Mouse (Mus musculus) embryonic facial prominence, embryonic 13.5 days (tissue): ENCODE data around the gene Aqp5. TPM values are rescaled to one million over a fixed set of nuclear protein-coding genes. Genes with fewer than 3 reads are reported as not detected.

ENCODE experiments used
- ATAC-seq: fragments of 200-750 bp; cut with Nextera tagmentation; 2 replicates; pipeline ENCODE4 v1.8.0; 2017; ENCODE audit warnings: low read depth; ENCODE audit not compliant: insufficient number of reproducible peaks, insufficient read depth, low FRiP score, low TSS enrichment
- H3K27ac ChIP-seq: fragments of 300-500 bp; sonication (generic); 2 replicates; pipeline ENCODE4 v1.5.1; 2015; ENCODE audit warnings: moderate library complexity, mild to moderate bottlenecking, inconsistent platforms
- H3K27me3 ChIP-seq: fragments of 300-500 bp; sonication (generic); 2 replicates; pipeline ENCODE4 v1.6.1; 2015; ENCODE audit warnings: mild to moderate bottlenecking, inconsistent platforms
- H3K36me3 ChIP-seq: fragments of 300-500 bp; sonication (generic); 2 replicates; pipeline ENCODE4 v1.6.1; 2015; ENCODE audit warnings: mild to moderate bottlenecking, inconsistent platforms
- H3K4me1 ChIP-seq: fragments of 300-500 bp; sonication (generic); 2 replicates; pipeline ENCODE4 v1.6.1; 2015; ENCODE audit warnings: inconsistent platforms
- H3K4me2 ChIP-seq: fragments of 300-500 bp; sonication (generic); 2 replicates; pipeline ENCODE4 v1.6.1; 2015; ENCODE audit warnings: moderate library complexity, mild to moderate bottlenecking, inconsistent platforms
- H3K4me3 ChIP-seq: fragments of 300-500 bp; sonication (generic); 2 replicates; pipeline ENCODE4 v1.5.1; 2015; ENCODE audit warnings: mild to moderate bottlenecking, inconsistent platforms
- H3K9ac ChIP-seq: fragments of 300-500 bp; sonication (generic); 2 replicates; pipeline ENCODE4 v1.6.1; 2015; ENCODE audit warnings: mild to moderate bottlenecking, inconsistent platforms
- H3K9me3 ChIP-seq: fragments of 300-500 bp; sonication (generic); 2 replicates; pipeline ENCODE4 v1.6.1; 2016; ENCODE audit warnings: inconsistent platforms
- WGBS: fragments of 180-500 bp; shearing (Covaris S2); methylation state at CpG from one replicate; pipeline ENCODE4 v1.1.7; 2015; ENCODE audit warnings: mixed read lengths; 5-methylcytosine and 5-hydroxymethylcytosine counted together
- polyA plus RNA-seq: library from polyadenylated mRNA; unstranded; fragments of >200 nt; fragmentation: Nextera tagmentation; extraction: Ambion mirVana; gene quantifications from 2 replicates; pipeline ENCODE4 v1.2.1, GENCODE M21; 2015

Aqp5 gene
- polyA plus RNA-seq, 1 experiment from 2014 or later, result 0.24 TPM

DNA sequence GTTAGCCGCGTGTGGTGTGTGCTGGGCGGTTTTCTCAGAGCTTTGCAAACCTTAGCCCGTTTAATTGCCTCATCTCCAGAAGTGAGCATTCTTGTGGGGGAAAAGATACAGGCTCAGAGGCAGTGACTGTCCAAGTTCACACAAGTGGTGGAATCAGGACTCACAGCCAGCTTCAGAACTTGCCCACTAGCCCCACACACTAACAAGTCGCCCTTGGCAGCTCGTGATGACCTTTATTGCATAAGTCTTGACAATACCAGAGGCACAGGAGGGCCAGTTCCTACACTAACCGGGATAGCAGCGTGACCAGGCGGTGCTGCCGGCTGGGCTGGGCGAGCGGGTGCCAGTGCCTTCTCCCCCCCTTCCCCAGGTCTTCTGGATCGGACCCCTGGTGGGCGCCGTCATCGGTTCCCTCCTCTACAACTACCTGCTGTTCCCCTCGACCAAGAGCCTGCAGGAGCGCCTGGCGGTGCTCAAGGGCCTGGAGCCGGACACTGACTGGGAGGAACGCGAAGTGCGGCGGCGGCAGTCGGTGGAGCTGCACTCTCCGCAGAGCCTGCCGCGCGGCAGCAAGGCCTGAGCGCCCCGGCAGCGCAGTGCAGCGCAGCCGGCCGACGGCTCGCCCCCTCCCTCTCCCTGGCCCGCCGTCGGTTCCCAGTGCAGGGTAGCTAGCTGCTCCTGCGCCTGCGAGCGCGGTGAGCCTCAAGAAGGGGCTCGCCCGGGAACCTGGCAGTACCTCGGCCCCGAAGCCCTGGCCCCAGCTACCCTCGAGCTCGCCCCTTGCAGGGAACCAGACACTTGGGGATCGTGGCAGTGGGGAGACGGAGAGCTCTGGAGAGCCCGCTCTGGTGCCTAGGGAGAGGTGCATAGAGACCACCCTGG, 6.9 kb upstream of the Aqp5 start:
- Histone ChIP-seq H3K4me2 (peak overlapping the region; percentile 61), H3K4me1 (peaks cover 22% of the 10 kb centered on the region), H3K9me3 (no peaks in the 10 kb centered on the region), H3K36me3 (no peaks in the 10 kb centered on the region), H3K9ac (peak overlapping the region; percentile 64), H3K4me3 (peak overlapping the region; percentile 38), H3K27me3 (peaks cover 97% of the 10 kb centered on the region), H3K27ac (no peak overlapping the region)
- 3% methylated on average over 53 of the region's 54 CpGs for WGBS
- ATAC-seq, result no peak

GRCm38 (mm10) chr15:99584407-99585202, 6.0 kb upstream of the Aqp5 start:
- ATAC-seq, result no peak
- peaks cover 100% of the 10 kb centered on the region for H3K27me3 ChIP-seq
- peaks cover 22% of the 10 kb centered on the region for H3K4me1 ChIP-seq
- H3K27ac ChIP-seq, result no peak overlapping the region
- H3K9me3 ChIP-seq, result no peaks in the 10 kb centered on the region
- peak overlapping the region; percentile 38 for H3K4me3 ChIP-seq
- peak overlapping the region; percentile 61 for H3K4me2 ChIP-seq
- no peaks in the 10 kb centered on the region for H3K36me3 ChIP-seq
- under 1% methylated on average over 24 of the region's 24 CpGs for WGBS
- no peak overlapping the region; the same call in 1 of the 2 replicates for H3K9ac ChIP-seq

- no peaks in the 10 kb centered on the region for H3K9me3 ChIP-seq
- H3K27ac ChIP-seq, result no peak overlapping the region
- 66% methylated on average over 6 of the region's 6 CpGs for WGBS
- no peak for ATAC-seq
- H3K36me3 ChIP-seq, result no peaks in the 10 kb centered on the region
- peaks cover 100% of the 10 kb centered on the region for H3K27me3 ChIP-seq
- no peak overlapping the region for H3K9ac ChIP-seq
- H3K4me2 ChIP-seq, result no peak overlapping the region
- H3K4me1 ChIP-seq, result peaks cover 28% of the 10 kb centered on the region
- H3K4me3 ChIP-seq, result no peak overlapping the region
These were observed 4.8 kb upstream of the Aqp5 start for GRCm38 (mm10) chr15:99585741-99586140.

- no peaks in the 10 kb centered on the region for H3K9me3 ChIP-seq
- no peak overlapping the region for H3K9ac ChIP-seq
- no peak overlapping the region for H3K4me2 ChIP-seq
- peaks cover 32% of the 10 kb centered on the region for H3K4me1 ChIP-seq
- 93% methylated on average over 3 of the region's 3 CpGs for WGBS
- H3K27ac ChIP-seq, result no peak overlapping the region
- no peak overlapping the region for H3K4me3 ChIP-seq
- ATAC-seq, result no peak
- H3K27me3 ChIP-seq, result peaks cover 100% of the 10 kb centered on the region
- no peaks in the 10 kb centered on the region for H3K36me3 ChIP-seq
These were observed 4.1 kb upstream of the Aqp5 start for GRCm38 (mm10) chr15:99586525-99586924.

DNA sequence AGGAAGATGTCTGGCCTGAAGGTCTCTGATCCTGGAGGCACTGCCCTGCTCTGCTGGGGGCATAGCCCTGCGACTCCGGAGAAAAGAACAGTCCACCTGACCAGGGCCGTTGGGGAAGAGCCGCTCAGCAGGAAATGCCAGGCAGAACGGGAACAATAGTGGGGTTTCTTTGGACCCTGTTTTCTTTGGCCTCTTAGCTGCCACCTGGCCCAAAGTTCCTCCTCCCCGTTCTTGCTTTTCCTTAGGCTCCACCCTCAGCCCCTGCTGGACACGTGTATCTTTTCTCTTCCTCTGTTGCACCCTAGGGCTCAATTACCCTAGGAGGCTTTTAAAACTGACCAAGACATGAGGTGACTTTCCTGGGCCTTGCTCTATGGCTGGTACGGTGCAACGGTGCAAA, 1.3 kb upstream of the Aqp5 start:
- no peak overlapping the region for H3K4me2 ChIP-seq

GRCm38 (mm10) chr15:99589704-99590103, 878 bp upstream of the Aqp5 start:
- no peak overlapping the region for H3K4me2 ChIP-seq
- ATAC-seq, result no peak
- H3K36me3 ChIP-seq, result no peaks in the 10 kb centered on the region
- H3K4me3 ChIP-seq, result peak overlapping the region; percentile 47; the same call in 1 of the 2 replicates
- H3K9me3 ChIP-seq, result no peaks in the 10 kb centered on the region
- H3K27me3 ChIP-seq, result peaks cover 100% of the 10 kb centered on the region
- no peak overlapping the region for H3K27ac ChIP-seq
- peaks cover 16% of the 10 kb centered on the region for H3K4me1 ChIP-seq
- WGBS, result 18% methylated on average over 7 of the region's 7 CpGs
- H3K9ac ChIP-seq, result no peak overlapping the region

More for the DNA sequence above, 1.3 kb upstream of the Aqp5 start:
- H3K4me3 ChIP-seq, result no peak overlapping the region
- no peak overlapping the region for H3K9ac ChIP-seq
- no peak overlapping the region for H3K27ac ChIP-seq
- peaks cover 21% of the 10 kb centered on the region for H3K4me1 ChIP-seq
- H3K36me3 ChIP-seq, result no peaks in the 10 kb centered on the region
- WGBS, result under 1% methylated on average over 9 of the region's 9 CpGs
- ATAC-seq, result no peak
- H3K9me3 ChIP-seq, result no peaks in the 10 kb centered on the region
- peaks cover 100% of the 10 kb centered on the region for H3K27me3 ChIP-seq

DNA sequence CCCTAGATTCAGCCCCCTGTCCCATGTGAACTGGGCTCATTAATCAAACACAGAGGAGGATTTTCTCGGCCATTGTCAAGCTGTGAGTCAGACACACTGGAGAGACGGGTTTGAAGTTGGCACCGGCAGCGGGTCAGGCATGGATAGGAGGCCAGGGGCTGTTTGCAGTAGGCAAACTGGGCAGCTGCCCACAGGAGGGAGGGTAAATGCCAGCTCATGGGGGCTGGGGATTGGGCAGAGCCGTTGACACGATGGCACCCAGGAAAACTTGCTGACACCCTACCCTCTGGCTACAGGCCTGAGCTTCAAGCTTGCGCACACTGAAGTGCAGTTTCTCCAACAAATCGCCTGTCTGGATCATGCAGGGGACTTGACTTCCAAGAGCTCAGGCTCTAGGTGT, 1.6 kb downstream of the Aqp5 start:
- Histone ChIP-seq H3K36me3 (no peaks in the 10 kb centered on the region), H3K27ac (no peak overlapping the region), H3K9me3 (no peaks in the 10 kb centered on the region), H3K9ac (no peak overlapping the region), H3K4me1 (peaks cover 10% of the 10 kb centered on the region; the same call in 1 of the 2 replicates), H3K4me2 (no peak overlapping the region), H3K27me3 (peaks cover 98% of the 10 kb centered on the region), H3K4me3 (no peak overlapping the region)
- ATAC-seq, result no peak
- 72% methylated on average over 8 of the region's 8 CpGs for WGBS

GRCm38 (mm10) chr15:99592877-99593276, 2.3 kb downstream of the Aqp5 start:
- H3K9me3 ChIP-seq, result no peaks in the 10 kb centered on the region
- H3K27me3 ChIP-seq, result peaks cover 98% of the 10 kb centered on the region
- WGBS, result 85% methylated on average over 5 of the region's 5 CpGs
- no peak overlapping the region for H3K4me2 ChIP-seq
- no peak overlapping the region for H3K9ac ChIP-seq
- H3K4me1 ChIP-seq, result peaks cover 10% of the 10 kb centered on the region; the same call in 1 of the 2 replicates
- H3K27ac ChIP-seq, result no peak overlapping the region
- no peak overlapping the region for H3K4me3 ChIP-seq
- no peaks in the 10 kb centered on the region for H3K36me3 ChIP-seq
- no peak for ATAC-seq

DNA sequence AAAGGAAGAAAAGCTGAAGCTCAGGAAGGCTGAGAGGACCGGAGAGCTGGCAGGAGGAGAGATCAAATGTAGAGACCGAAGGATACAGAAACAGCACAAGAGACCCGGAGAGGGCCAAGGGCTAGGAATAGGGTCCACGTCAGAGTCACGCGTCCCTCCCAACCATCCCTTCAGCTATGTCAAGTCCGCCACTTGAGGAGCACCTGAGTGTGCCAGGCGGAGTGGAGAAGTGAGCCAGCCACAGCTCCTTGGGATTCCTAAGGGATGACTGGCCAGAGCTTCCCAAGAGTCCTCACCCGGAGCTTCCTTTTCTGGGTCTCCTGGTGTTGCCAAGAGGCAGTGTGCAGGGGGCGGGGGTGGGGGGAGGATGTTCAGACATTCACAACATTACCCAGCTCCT, 4.4 kb downstream of the Aqp5 start:
- Histone ChIP-seq H3K4me2 (no peak overlapping the region), H3K27me3 (peaks cover 94% of the 10 kb centered on the region)
- 75% methylated on average over 10 of the region's 10 CpGs for WGBS

GRCm38 (mm10) chr15:99596056-99596687, 5.6 kb downstream of the Aqp5 start:
- Histone ChIP-seq H3K4me2 (no peak overlapping the region), H3K36me3 (no peaks in the 10 kb centered on the region), H3K27ac (no peak overlapping the region), H3K9ac (no peak overlapping the region), H3K4me1 (peaks cover under 1% of the 10 kb centered on the region; the same call in 1 of the 2 replicates), H3K27me3 (peaks cover 94% of the 10 kb centered on the region), H3K9me3 (no peaks in the 10 kb centered on the region), H3K4me3 (no peak overlapping the region)
- peak; percentile 46; the same call in 1 of the 2 replicates for ATAC-seq
- under 1% methylated on average over 7 of the region's 7 CpGs for WGBS

More for the DNA sequence above, 4.4 kb downstream of the Aqp5 start:
- no peak for ATAC-seq
- Histone ChIP-seq H3K4me3 (no peak overlapping the region), H3K9ac (no peak overlapping the region), H3K27ac (no peak overlapping the region), H3K4me1 (peaks cover 10% of the 10 kb centered on the region; the same call in 1 of the 2 replicates), H3K9me3 (no peaks in the 10 kb centered on the region), H3K36me3 (no peaks in the 10 kb centered on the region)

DNA sequence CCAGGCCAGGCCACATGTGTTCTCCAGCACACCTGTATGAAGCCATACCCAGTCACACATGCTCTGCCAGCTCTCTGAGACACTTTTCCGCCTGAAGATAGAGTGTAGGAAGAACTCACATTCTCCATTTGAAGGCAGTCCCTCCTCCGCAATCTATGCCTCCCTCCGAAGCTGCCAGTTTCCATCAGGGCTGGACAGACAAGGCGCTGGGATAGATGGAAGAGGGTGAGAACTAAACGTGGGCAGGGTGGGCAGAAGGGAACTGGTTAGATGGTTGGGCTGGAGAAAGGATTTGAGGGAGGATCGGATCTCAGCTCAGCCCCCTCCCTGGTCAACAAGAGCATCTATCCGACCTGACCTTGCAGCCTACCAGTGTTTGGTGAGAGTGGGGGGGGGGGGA, 6.3 kb downstream of the Aqp5 start:
- no peaks in the 10 kb centered on the region; the same call in 1 of the 2 replicates for H3K4me1 ChIP-seq
- H3K4me2 ChIP-seq, result no peak overlapping the region
- peaks cover 93% of the 10 kb centered on the region for H3K27me3 ChIP-seq
- no peak overlapping the region for H3K9ac ChIP-seq
- H3K4me3 ChIP-seq, result no peak overlapping the region
- no peak for ATAC-seq
- WGBS, result 57% methylated on average over 7 of the region's 7 CpGs
- H3K9me3 ChIP-seq, result no peaks in the 10 kb centered on the region
- H3K27ac ChIP-seq, result no peak overlapping the region
- no peaks in the 10 kb centered on the region for H3K36me3 ChIP-seq
